Mouse (Mus musculus): ENCODE measurements around the gene Igsf21. TPM values are rescaled to one million over a fixed set of nuclear protein-coding genes. Genes with fewer than 3 reads are reported as not detected.

Igsf21 gene
- total RNA-seq, 2 experiments from 2014 or later: not detected

DNA sequence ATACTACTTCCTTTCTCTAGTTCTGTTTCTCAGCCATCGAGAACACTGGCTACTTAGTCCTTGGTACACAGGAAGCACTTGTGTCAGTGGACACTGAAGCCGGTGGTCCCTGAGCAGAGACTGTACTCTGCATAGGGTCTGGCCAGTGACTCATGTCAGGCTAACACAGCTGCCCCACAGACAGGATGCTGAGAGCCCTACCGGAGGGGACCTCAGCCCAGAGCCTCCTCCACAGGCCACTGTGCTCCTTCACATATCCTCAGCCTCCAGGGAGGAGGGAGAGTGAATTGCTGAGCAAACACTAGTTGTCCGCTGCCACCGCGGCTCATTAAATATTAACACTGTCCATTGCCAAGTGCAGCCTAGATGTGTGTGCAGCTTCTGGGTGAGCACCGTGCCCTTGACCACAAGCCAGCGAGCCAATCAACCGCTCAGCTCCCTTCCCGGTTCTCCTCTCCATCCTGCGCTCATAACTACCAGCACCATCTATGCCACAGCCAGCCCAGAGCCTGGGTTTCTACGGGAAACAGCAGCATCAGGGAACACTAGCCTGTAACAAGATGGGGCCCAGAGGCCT is 42.8 kb downstream of the Igsf21 start:
- ATAC-seq (replicated peaks; ENCODE audit: poor library complexity, severe bottlenecking): no peak

DNA sequence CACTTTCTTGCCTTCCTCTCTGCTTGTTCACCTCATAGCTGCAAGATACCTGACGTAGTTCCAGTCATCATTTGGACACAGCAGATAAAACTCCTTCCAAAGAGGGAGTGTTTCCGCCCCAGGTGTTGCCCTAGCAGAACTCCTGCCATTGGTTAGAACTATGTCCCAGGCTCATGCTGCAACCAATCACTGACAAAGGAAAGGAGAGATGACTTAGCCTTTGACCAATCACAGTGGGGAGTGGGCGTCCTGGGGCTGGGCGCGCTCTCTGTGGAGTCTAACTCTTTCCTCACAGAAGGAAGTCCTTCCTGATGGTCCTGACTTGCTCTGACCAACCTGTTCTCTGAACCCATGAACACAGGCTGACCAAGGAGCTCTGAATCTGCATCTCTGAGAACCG is 44.4 kb downstream of the Igsf21 start:
- no peak for ATAC-seq (replicated peaks; ENCODE audit: poor library complexity, severe bottlenecking)

DNA sequence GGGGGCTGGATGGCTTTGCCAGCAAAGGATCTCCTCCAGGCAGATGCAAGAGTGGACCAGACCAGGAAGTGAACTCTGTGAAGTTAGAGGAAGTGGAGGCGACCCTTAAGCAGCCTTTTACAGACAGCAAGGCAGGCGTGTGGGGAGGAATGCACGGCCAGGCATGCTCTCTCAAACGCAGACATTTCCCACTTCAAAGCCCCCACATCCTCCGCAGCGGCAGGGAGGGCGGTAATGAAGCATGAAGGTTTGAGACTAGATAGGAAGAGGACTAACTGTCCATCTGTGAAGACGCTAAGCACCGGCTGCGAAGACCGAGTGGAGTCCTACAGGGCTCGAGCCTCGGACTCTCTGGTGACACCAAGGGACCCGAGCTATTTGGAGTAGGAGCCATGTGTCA is 46.3 kb downstream of the Igsf21 start:
- no peak for ATAC-seq (replicated peaks; ENCODE audit: poor library complexity, severe bottlenecking)

DNA sequence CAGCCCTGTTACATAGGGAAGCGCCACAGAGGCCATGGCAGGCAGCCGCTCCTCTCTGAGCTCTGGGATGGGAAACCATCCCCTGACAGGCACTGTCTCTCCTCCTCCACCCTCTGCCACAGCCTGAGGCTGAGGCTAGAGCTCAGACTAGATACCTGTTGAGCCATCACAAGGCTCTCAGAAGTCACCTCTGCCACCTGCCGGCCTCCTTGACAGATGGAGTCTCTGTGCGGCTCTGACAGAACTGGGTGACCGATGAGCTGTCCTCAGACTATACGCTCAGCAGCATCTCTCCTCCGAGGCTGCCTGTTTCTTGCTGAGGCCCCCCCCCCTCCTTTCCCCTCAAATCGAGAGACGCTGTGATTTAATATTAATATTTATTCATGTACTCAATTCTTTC is 49.9 kb downstream of the Igsf21 start:
- no peak for ATAC-seq (replicated peaks; ENCODE audit: poor library complexity, severe bottlenecking)

DNA sequence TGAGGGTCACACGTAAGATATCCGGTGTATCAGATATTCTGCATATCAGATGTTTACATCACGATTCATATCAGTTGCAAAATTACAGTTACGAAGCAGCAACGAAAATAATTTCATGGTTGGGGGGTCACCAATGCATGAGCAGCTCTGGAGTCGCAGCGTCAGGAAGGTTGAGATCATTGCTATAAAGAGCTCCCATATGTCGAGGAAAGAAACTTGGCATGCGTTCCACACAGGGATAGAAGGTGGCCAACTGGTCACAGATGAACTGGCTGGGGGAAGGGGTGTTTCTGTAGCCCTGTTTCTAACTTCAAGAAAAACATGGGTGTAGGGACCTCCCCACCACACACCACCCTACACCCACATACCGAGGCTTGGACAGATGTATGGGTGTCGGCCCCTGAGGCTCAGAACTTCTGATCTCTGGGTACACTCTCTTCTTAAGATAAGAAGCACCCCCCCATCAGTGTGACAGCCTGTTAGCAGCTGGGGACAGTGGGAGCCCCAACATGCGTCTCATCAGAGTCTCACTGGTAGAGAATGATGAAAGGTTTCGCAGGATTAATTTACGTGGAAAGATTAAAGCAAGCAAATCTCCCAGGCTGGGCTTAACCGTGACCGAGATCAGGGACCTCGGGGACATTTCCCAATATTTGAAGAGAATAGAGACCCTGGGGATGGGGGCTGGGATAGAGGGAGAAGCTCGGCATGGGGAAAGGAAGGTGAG is 54.1 kb downstream of the Igsf21 start:
- no peak for ATAC-seq (replicated peaks; ENCODE audit: poor library complexity, severe bottlenecking)

DNA sequence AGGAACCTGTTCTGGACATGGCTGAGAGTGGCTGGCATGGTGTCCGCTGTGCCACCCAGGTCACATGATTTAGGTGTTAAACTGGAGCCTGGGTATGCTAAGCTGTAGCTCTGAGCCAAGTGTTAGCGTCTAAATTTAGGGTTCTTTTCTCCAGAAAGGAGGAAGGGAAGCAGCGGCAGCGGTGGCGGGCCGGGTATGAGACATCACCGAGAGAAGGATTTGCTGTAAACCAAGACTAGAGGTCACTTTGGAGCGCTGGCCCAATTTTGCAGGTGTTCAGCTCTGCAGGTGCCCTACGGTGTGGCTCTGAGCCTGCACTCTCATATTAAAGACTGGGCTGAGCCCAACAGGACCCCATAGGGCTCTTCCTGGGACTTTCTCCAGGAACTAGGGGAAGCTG is 57.0 kb downstream of the Igsf21 start:
- no peak for ATAC-seq (replicated peaks; ENCODE audit: poor library complexity, severe bottlenecking)

DNA sequence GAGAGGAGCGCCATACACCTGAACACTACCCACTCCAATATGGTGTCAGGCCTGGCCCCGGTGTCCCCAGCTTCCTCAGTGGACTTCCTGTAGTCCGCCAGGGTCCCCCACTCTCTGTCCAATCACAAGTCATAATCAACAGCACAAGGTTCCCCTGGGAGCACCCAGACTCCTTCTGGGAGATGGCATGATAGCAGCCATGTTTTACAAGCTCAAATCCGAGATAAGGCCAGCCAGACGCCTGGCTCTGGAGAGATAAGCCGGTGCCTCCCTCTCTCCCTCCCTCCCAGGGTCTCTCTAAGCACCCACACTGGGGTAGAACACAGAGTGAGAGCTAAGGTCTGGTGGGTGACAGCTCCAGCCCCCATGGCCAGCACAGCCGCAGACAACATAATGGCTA is 58.0 kb downstream of the Igsf21 start:
- ATAC-seq (replicated peaks; ENCODE audit: poor library complexity, severe bottlenecking): no peak

DNA sequence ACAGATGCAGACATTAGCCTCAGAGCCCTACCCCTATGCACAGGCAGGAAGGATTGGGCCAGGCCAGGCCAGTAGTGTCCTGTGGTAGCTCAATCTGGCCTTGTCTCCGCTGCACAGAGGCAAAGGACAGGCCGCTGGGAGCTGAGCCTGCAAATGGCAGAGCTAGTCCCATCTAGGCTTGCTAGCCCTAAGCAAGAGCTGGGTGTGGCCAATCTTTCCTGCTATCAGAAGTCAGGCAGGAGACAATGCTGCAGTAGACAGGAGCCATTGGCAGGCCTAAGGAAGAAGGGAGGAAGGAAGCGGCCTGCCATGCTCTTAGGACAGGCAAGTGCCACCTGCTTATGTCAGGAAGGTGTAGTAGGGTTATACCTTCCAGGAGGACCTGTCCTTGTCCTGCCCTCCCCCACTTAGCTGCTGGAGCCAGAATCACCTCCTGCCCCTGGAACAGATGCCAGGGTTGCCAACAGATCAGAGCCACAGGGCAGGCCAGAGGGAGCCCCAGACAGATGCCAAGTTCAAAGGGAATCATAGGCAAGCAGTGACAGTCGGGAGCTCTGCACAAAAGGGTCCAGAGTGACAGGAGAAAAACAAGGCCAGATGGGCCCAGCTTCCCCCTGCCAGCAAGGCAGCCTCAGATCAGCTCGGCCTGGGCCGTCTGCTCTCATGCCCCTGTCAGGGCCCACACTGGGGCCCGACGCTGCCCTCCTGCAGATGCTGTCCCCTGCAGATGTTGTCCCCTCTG is 59.0 kb downstream of the Igsf21 start:
- no peak for ATAC-seq (replicated peaks; ENCODE audit: poor library complexity, severe bottlenecking)

DNA sequence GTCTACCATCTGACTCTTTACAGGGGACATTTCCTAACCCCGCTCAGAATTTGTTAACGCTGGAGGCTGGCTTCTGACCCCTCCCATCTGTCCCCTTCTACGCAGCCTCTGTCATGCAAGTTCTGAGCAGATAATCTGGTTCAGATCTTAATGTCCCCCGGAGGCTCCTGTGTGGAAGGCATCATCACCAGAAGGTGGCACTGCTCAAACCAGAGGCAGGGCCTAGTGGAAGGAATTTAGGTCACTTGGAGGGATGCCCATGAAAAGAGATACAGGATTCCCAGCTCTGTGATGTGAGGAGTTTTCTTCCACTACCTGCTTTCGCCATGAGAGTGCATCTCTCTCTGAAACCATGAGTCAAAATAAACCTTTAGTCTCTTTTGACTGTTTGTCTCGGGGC is 67.0 kb downstream of the Igsf21 start:
- ATAC-seq (replicated peaks; ENCODE audit: poor library complexity, severe bottlenecking): no peak

DNA sequence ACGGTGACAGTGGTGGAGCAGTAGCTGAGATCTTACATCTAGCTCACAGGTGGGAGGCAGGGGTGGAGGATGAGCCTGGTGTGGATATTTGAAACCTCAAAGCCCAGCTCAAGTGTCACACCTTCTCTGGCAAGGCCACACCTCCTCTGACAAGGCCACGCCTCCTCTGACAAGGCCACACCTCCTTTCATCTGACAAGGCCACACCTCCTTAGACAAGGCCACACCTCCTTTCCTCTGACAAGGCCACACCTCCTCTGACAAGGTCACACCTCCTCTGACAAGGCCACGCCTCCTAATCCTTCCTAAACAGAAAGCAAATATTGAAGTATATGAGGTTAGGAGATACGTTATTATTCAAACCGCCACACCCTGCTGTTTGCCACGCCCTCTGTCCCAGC is 69.5 kb downstream of the Igsf21 start:
- no peak for ATAC-seq (replicated peaks; ENCODE audit: poor library complexity, severe bottlenecking)

DNA sequence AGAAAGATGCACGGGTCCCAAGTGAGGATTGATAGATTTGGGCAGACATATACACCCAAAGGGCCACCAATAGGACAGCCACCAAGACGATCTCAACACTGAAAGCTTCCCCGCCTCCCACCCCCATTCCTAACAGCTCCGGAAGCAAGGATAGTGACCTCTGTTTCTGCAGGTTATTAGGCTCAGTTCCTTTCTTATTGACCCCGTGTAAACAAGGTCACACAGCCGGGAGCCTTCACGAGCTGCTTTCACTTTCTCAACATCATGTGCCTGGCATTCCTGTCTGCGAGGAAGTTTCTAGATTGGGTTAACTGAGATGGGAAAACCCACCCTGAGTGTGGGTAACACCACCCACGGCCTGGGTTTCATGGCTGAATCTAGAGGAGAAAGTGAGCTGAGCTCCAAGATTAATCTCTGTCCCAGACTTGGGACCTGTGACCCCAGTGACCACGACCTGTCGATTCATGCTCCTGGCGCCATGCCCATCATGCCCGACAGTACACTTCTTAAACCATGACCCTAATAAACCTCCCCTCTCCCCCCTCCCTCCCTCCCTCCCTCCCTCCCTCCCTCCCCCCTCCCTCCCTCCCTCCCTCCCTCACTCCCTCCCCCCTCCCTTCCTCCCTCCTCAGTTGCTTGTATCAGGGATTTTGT is 72.7 kb downstream of the Igsf21 start:
- ATAC-seq (replicated peaks; ENCODE audit: poor library complexity, severe bottlenecking): no peak

DNA sequence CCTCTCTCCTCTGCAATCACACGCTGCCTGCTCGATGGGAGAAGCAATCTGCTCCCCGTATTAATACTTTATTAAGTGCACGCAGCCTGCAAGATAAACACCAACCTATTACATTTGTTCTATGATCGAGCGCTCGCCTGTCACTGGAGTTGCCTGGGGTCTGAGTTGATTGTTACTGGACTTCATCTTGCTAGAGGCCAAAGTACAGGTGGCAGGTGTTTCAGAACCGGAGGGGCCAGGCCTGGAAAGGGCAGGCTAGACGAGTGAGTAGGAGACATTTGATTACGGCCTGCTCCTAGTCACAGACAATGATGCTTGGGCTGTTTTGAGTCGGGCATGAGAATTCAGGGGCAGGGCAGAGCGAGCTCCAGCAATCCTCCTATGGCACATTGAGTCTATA is 73.5 kb downstream of the Igsf21 start:
- no peak for ATAC-seq (replicated peaks; ENCODE audit: poor library complexity, severe bottlenecking)

DNA sequence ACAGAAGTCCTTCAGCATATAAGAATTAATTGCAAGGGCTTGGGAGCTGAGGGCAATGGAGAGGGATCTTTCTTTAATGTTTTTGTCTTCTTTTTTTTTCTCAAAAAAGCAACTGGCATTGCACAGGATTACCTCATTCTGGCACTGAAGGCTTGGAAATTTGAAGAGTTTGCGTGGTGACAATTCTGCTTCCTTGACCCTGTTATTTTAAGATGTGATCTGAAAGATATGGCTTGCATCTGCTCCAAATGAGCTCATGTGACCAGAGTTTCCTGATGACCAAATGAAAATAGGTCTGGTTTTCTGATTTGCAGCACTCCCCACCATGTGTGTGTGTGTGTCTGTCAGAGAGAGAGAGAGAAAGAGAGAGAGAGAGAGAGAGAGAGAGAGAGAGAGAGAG is 74.7 kb downstream of the Igsf21 start:
- no peak for ATAC-seq (replicated peaks; ENCODE audit: poor library complexity, severe bottlenecking)

DNA sequence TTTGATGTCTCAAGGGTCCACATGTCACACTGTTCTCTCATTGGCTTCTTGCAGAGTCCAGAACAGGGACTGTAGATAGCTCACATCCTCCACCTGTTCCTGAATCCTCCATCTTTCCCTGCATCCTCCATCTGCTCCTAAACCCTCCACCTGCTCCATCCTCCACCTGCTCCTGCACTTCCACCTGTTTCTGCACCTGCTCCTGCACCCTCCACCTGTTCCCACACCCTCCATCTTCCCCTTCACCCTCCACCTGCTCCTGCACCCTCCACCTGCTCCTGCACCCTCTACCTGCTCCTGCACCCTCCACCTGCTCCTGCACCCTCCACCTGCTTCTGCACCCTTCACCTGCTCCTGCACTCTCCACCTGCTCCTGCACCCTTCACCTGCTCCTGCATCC is 75.4 kb downstream of the Igsf21 start:
- ATAC-seq (replicated peaks; ENCODE audit: poor library complexity, severe bottlenecking): no peak

DNA sequence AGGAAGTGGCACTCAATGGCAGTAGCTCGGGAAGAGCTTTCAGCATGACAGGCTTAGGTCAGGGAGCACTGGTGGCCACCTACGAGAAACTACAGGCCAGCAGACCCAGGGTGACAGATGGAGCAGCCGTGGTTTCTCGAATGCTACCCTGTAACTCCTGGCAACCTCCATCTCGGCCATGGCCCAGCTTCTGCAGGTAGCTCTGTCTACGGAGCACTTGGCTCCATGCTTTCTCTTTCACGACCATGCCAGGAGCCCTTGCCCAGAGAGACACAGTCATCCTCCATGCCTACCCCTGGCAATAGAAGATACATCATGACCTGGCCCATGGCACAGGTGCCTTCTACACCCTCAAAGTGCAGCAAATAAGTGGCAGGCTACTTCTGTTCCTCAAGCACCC is 80.7 kb downstream of the Igsf21 start:
- no peak for ATAC-seq (replicated peaks; ENCODE audit: poor library complexity, severe bottlenecking)

DNA sequence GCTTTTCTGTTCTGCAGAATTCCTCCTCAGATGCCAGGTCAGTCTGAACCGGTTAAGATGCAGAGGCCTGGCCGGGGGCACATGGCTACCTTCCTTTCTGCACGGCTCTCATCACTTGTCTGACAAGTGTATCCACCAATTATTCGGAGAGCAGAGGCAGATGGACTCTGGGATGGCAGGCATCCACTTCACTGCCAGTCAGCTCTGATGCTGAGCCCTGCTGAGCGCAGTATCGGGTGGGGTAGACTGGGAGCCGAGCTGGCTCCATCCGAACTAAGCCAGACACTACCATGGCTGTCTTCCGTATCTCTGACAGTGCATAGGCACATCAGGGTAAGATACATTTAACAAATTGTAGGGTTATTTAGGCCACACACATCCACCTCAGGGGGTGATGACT is 81.9 kb downstream of the Igsf21 start:
- ATAC-seq (replicated peaks; ENCODE audit: poor library complexity, severe bottlenecking): no peak

DNA sequence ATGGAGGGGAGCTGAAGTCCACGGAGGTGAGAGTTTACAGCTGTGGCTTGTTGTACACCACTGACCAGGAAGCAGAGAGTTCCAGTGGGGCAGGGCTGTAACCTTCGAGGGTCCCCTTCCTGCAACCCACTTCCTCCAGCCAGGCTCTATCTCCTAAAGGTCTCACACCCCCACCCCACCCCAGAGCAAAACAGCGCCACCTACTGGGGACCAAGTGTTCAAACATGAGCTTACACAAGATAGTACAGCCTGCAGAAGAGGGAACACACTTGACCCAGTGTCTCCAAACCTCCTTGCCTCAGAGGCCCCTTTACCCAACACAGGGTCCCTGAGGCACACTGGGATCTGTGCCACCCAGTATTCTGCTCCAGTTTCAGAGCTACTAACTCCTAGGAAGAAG is 87.0 kb downstream of the Igsf21 start:
- peak; percentile 17; the same call in 1 of the 2 replicates for ATAC-seq (replicated peaks; ENCODE audit: poor library complexity, severe bottlenecking)

DNA sequence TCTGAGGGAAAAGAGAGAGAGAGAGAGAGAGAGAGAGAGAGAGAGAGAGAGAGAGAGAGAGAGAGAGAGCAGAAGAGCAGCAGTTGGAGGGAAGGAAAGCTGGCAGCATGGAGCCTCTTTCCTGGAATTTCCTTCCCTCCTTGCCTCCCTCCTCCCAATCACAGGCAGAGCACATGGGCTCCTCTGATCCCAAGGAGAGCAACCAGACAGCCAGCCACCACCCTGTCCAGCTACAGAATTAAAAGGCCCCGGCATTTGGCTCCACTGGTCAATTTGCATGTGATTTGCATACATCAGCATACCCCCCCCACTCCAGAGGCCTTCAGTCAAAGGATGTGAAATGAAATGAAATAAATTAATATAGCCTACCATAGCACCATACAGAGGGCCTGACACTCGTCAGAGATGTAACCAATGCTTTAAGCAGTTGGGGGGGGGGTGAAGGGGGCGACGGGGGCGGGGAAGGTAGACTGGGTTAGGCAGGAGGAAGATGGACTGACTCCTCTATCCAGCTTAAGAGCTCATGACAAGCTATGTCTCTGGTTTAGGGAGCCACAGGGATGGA is 91.6 kb downstream of the Igsf21 start:
- ATAC-seq (replicated peaks; ENCODE audit: poor library complexity, severe bottlenecking): no peak

DNA sequence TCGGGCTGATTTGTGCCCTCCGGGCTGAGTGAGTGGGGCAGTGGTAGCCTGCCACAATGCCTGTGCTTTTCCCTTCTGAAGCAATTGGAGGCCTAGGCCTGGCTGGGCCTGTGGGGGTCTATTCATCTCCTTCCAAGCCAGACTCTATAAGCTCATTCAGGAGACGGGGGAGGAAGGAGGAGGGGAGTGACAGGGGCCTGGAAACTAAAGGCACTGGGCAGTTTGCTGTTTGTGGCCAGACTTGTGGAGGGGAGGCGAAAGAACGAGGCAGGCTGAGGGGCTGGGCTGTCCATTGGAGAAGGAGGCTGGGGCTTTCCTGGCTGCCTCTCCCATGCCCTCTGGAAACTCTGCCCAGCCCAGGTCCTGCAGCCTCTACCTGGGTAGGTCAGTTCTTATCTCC is 92.1 kb downstream of the Igsf21 start:
- ATAC-seq (replicated peaks; ENCODE audit: poor library complexity, severe bottlenecking): no peak

DNA sequence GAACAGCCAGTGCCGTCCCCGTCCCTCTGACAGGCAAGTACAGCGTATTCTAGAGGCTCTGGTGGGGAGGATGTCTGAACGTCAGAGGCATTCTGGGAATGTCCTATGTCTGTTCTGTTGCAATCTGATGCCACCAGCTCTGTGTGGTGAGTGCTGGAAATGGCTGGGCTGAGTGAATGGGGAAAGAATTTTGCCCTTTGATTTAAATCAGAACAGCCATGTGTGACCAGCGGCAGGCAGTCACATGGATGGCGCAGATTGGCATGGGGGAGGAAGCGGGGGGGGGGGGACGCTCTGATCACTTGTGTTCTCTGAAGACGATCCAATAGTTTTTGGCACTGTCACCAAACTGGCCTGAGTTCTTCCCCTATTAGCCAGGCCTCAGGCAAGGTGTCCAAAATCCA is 92.9 kb downstream of the Igsf21 start:
- ATAC-seq (replicated peaks; ENCODE audit: poor library complexity, severe bottlenecking): no peak

DNA sequence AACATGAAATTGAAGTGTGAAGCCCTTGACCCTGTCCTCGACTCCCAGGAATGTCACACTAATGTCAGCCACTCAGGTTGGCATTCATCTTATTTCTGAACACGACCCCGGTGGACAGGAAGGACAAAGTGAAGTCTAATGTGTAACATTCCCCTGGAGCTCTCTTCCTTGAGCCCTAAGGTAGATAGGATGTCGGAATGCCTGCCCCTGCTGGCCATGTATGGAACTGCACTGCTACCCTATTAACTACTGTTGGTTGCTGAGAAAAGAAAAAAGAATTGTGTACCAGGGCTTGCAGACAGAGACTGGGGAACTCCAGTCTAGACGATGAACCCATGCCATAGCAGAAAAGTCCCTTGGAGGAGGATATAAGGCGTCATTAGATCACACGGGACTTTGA is 93.5 kb downstream of the Igsf21 start:
- no peak for ATAC-seq (replicated peaks; ENCODE audit: poor library complexity, severe bottlenecking)
